Mouse (Mus musculus) forebrain, postnatal 0 days (tissue): Measurements from ENCODE around the gene Prr23a1. TPM values are rescaled to one million over a fixed set of nuclear protein-coding genes. Genes with fewer than 3 reads are reported as not detected.
A peak's percentile ranks its signal among the peaks of the same experiment; 100 is the strongest.
"Not testable (repeated sequence)": the region's sequence is repeated elsewhere in the genome, so short reads cannot be mapped to it uniquely, and the experiment has no call there.

Experiments
- ATAC-seq: fragments of 200-750 bp; cut with Nextera tagmentation; 2 replicates; pipeline ENCODE4 v1.8.0; 2017; ENCODE audit warnings: mild to moderate bottlenecking, moderate library complexity
- DNase-seq: peaks from one replicate; pipeline ENCODE4 v3.0.0-alpha.2; 2015
- H3K27ac ChIP-seq: fragments of 300-500 bp; sonication (generic); 2 replicates; pipeline ENCODE4 v1.5.1; 2014; ENCODE audit warnings: low read depth, mild to moderate bottlenecking, antibody characterized with exemption, low read length, moderate library complexity, mixed read lengths
- H3K27me3 ChIP-seq: fragments of 300-500 bp; sonication (generic); 2 replicates; pipeline ENCODE4 v1.6.1; 2014; ENCODE audit warnings: mild to moderate bottlenecking, low read length, mixed read lengths; ENCODE audit not compliant: insufficient read depth
- H3K36me3 ChIP-seq: fragments of 300-500 bp; sonication (generic); 2 replicates; pipeline ENCODE4 v1.6.1; 2014; ENCODE audit warnings: mild to moderate bottlenecking, moderate library complexity; ENCODE audit not compliant: insufficient read depth
- H3K4me1 ChIP-seq: fragments of 300-500 bp; sonication (generic); 2 replicates; pipeline ENCODE4 v1.6.1; 2014; ENCODE audit warnings: antibody characterized with exemption; ENCODE audit not compliant: insufficient read depth
- H3K4me2 ChIP-seq: fragments of 300-500 bp; sonication (generic); 2 replicates; pipeline ENCODE4 v1.6.1; 2014; ENCODE audit warnings: low read depth, mild to moderate bottlenecking, moderate library complexity
- H3K4me3 ChIP-seq: fragments of 300-500 bp; sonication (generic); 2 replicates; pipeline ENCODE4 v1.5.1; 2014; ENCODE audit warnings: low read depth, low read length, mixed read lengths
- H3K9ac ChIP-seq: fragments of 300-500 bp; sonication (generic); 2 replicates; pipeline ENCODE4 v1.6.1; 2014; ENCODE audit warnings: mild to moderate bottlenecking
- H3K9me3 ChIP-seq: fragments of 300-500 bp; sonication (generic); 2 replicates; pipeline ENCODE4 v1.6.1; 2016; ENCODE audit warnings: low read length
- CTCF ChIP-seq: sonication (generic); IDR thresholded peaks from 2 replicates; pipeline ENCODE4 v1.5.1; 2016; ENCODE audit warnings: antibody characterized with exemption, control low read depth, low read depth
- WGBS: fragments of 180-500 bp; shearing (Covaris S2); extraction: QIAGEN DNeasy Blood & Tissue Kit; methylation state at CpG from one replicate; pipeline ENCODE4 v1.1.7; 2014; 5-methylcytosine and 5-hydroxymethylcytosine counted together
- polyA plus RNA-seq: library from polyadenylated mRNA; unstranded; fragments of >200 nt; fragmentation: Nextera tagmentation; extraction: Ambion mirVana; gene quantifications from 2 replicates; pipeline ENCODE4 v1.2.1, GENCODE M21; 2015
- total RNA-seq: library from RNA; depleted of rRNA; stranded (reverse); fragments of >200 nt; gene quantifications from 2 replicates; pipeline ENCODE4 v1.2.3, GENCODE M21; 2014; rRNA removed

The Prr23a1 gene
- total RNA-seq, result not detected in 2 replicates
- polyA plus RNA-seq, result 0.18 TPM in 1 of 2 replicates, not detected in the other

- TF ChIP-seq CTCF, result no peak
- Histone ChIP-seq H3K36me3 (no peaks in the 10 kb centered on the region), H3K4me3 (no peak within 1 kb of the TSS), H3K4me2 (no peak within 1 kb of the TSS), H3K27ac (no peak within 1 kb of the TSS), H3K27me3 (no peaks in the 10 kb centered on the region), H3K4me1 (no peaks in the 10 kb centered on the region), H3K9ac (no peak within 1 kb of the TSS), H3K9me3 (0 out of 2 replicates have a peak, but pooled peaks cover 3% of the 10 kb centered on the region)
- WGBS, result 63% methylated on average over 22 of the region's 22 CpGs
- no peak for ATAC-seq
- DNase-seq, result no peak
Measured at GRCm38 (mm10) chr9:98842117-98842516, at the start of gene Prr23a1. Prr23a1 (plus strand) TSS chr9:98842503.

- H3K4me1 ChIP-seq, result no peaks in the 10 kb centered on the region
- no peaks in the 10 kb centered on the region for H3K9me3 ChIP-seq
- ATAC-seq, result no peak
- no peak overlapping the region for H3K4me3 ChIP-seq
- WGBS, result 46% methylated on average over 1 of the region's 1 CpGs
- H3K9ac ChIP-seq, result no peak overlapping the region
- peak; percentile 13 for DNase-seq
- H3K4me2 ChIP-seq, result no peak overlapping the region
- no peaks in the 10 kb centered on the region for H3K36me3 ChIP-seq
- TF ChIP-seq CTCF, result no peak
- no peaks in the 10 kb centered on the region for H3K27me3 ChIP-seq
- H3K27ac ChIP-seq, result no peak overlapping the region
Measured at GRCm38 (mm10) chr9:98799021-98799420, 43.3 kb upstream of the Prr23a1 start.

GRCm38 (mm10) chr9:98803971-98804370, 38.3 kb upstream of the Prr23a1 start:
- no peak overlapping the region for H3K27ac ChIP-seq
- TF ChIP-seq CTCF, result no peak
- H3K9ac ChIP-seq, result no peak overlapping the region
- H3K36me3 ChIP-seq, result no peaks in the 10 kb centered on the region
- ATAC-seq (no peak), DNase-seq (no peak)
- no peak overlapping the region for H3K4me2 ChIP-seq
- H3K9me3 ChIP-seq, result no peaks in the 10 kb centered on the region
- WGBS, result 47% methylated on average over 12 of the region's 12 CpGs
- H3K4me3 ChIP-seq, result no peak overlapping the region
- no peaks in the 10 kb centered on the region for H3K4me1 ChIP-seq
- H3K27me3 ChIP-seq, result no peaks in the 10 kb centered on the region

GRCm38 (mm10) chr9:98805511-98805910, 36.8 kb upstream of the Prr23a1 start:
- Histone ChIP-seq H3K27me3 (no peaks in the 10 kb centered on the region), H3K9me3 (no peaks in the 10 kb centered on the region), H3K36me3 (no peaks in the 10 kb centered on the region), H3K9ac (no peak overlapping the region), H3K4me1 (no peaks in the 10 kb centered on the region), H3K4me3 (no peak overlapping the region), H3K4me2 (no peak overlapping the region), H3K27ac (no peak overlapping the region)
- ATAC-seq, result no peak
- WGBS, result 56% methylated on average over 15 of the region's 15 CpGs
- TF ChIP-seq CTCF, result no peak
- DNase-seq, result no peak

GRCm38 (mm10) chr9:98805934-98806333, 36.4 kb upstream of the Prr23a1 start:
- no peaks in the 10 kb centered on the region for H3K27me3 ChIP-seq
- DNase-seq, result no peak
- H3K27ac ChIP-seq, result no peak overlapping the region
- no peak overlapping the region for H3K4me3 ChIP-seq
- H3K9me3 ChIP-seq, result no peaks in the 10 kb centered on the region
- TF ChIP-seq CTCF, result no peak
- no peaks in the 10 kb centered on the region for H3K4me1 ChIP-seq
- no peaks in the 10 kb centered on the region for H3K36me3 ChIP-seq
- H3K4me2 ChIP-seq, result no peak overlapping the region
- no peak for ATAC-seq
- H3K9ac ChIP-seq, result no peak overlapping the region
- 83% methylated on average over 3 of the region's 3 CpGs for WGBS

GRCm38 (mm10) chr9:98807631-98808030, 34.7 kb upstream of the Prr23a1 start:
- Histone ChIP-seq H3K36me3 (no peaks in the 10 kb centered on the region), H3K9ac (no peak overlapping the region), H3K9me3 (no peaks in the 10 kb centered on the region), H3K27ac (no peak overlapping the region), H3K4me3 (no peak overlapping the region), H3K27me3 (no peaks in the 10 kb centered on the region), H3K4me2 (no peak overlapping the region), H3K4me1 (no peaks in the 10 kb centered on the region)
- DNase-seq (no peak), ATAC-seq (no peak)
- 83% methylated on average over 8 of the region's 8 CpGs for WGBS
- no peak for TF ChIP-seq CTCF

- peak; percentile 69 for TF ChIP-seq CTCF
- 69% methylated on average over 2 of the region's 2 CpGs for whole genome bisulfite sequencing
- H3K4me2 ChIP-seq, result not testable (repeated sequence)
Measured at GRCm38 (mm10) chr9:98809526-98809925, 32.8 kb upstream of the Prr23a1 start.

GRCm38 (mm10) chr9:98816066-98816465, 26.2 kb upstream of the Prr23a1 start:
- no peak for TF ChIP-seq CTCF
- Histone ChIP-seq H3K27ac (no peak overlapping the region), H3K4me1 (no peaks in the 10 kb centered on the region), H3K4me2 (no peak overlapping the region), H3K27me3 (no peaks in the 10 kb centered on the region), H3K36me3 (no peaks in the 10 kb centered on the region), H3K9me3 (no peaks in the 10 kb centered on the region), H3K9ac (no peak overlapping the region), H3K4me3 (no peak overlapping the region)
- DNase-seq (no peak), ATAC-seq (no peak)
- 68% methylated on average over 3 of the region's 3 CpGs for WGBS

More at GRCm38 (mm10) chr9:98809526-98809925, 32.8 kb upstream of the Prr23a1 start:
- not testable (repeated sequence) for H3K27me3 ChIP-seq, H3K36me3 ChIP-seq, H3K9ac ChIP-seq, H3K4me1 ChIP-seq, H3K9me3 ChIP-seq, H3K27ac ChIP-seq, H3K4me3 ChIP-seq
- ATAC-seq (peak; percentile 38; the same call in 1 of the 2 replicates), DNase-seq (peak; percentile 62)
